ENCODE assay signal across 16 mouse cellular contexts in the genomic region with DNA sequence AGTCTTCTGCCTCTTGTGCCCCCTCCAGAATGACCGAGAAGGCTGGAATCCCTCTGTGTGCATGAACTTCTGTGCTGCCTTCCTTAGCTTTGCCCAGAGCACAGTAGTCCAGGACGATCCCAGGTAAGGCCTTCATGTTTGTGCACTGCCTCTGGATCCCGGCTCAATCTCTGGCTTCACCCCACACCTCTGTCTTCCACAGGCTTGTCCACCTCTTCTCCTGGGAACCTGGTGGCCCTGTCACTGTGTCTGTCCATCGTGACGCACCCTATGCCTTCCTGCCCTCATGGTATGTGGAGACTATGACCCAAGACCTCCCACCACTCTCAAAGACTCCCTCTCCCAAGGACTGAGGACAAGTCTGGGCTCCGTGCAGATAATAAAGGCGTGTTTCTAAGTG. TPM values are rescaled to one million over a fixed set of nuclear protein-coding genes. Genes with fewer than 3 reads are reported as not detected.
DNase-seq lines count a peak whose midpoint lies in the region; ATAC-seq and TF ChIP-seq lines count a peak whose summit lies in the region.
"Had no signal": no experiment of that assay in that cellular context is flagged by ENCODE, and none has a peak within 500 bp of the region (broad histone marks: within the 10 kb centered on the region; RNA-seq: fewer than 3 reads in every experiment).

No protein-coding gene starts in this region.

- no peak for ATAC-seq in forebrain, embryonic 15.5 days (replicated peaks)
- no peak for ATAC-seq in forebrain, embryonic 12.5 days (ENCODE audit: low FRiP score)
- no peak for ATAC-seq in kidney, embryonic 15.5 days (replicated peaks; ENCODE audit: low FRiP score)
- ATAC-seq in limb, embryonic 12.5 days (ENCODE audit: insufficient number of reproducible peaks, insufficient read depth, low FRiP score, low TSS enrichment, low read depth), result no peak
- ATAC-seq in intestine, embryonic 16.5 days, result no peak
- ATAC-seq: forebrain, embryonic 14.5 days had no signal

- peaks cover 52% of the 10 kb centered on the region for H3K36me3 ChIP-seq in forebrain, embryonic 15.5 days
- H3K36me3 ChIP-seq in forebrain, embryonic 12.5 days (replicated peaks), result peaks cover 56% of the 10 kb centered on the region
- H3K36me3 ChIP-seq in kidney, embryonic 15.5 days, result peaks cover 55% of the 10 kb centered on the region
- H3K36me3 ChIP-seq in E14TG2a.4 (ENCODE audit: insufficient read depth, low read length), result peaks cover 70% of the 10 kb centered on the region
- peaks cover 62% of the 10 kb centered on the region for H3K36me3 ChIP-seq in limb, embryonic 12.5 days
- H3K36me3 ChIP-seq in intestine, embryonic 16.5 days (ENCODE audit: control insufficient read depth, insufficient read depth, low read length), result peaks cover 20% of the 10 kb centered on the region; the same call in 1 of the 2 replicates

- 0 out of 2 replicates have a peak overlapping the region, but pooled peaks have one; percentile 1 for H3K4me3 ChIP-seq in forebrain, embryonic 15.5 days
- no peak overlapping the region; the same call in 1 of the 2 replicates for H3K4me3 ChIP-seq in forebrain, embryonic 12.5 days (replicated peaks)
- H3K4me3 ChIP-seq in kidney, embryonic 15.5 days (replicated peaks), result peak overlapping the region; percentile 12; the same call in 1 of the 2 replicates
- H3K4me3 ChIP-seq in E14TG2a.4 (replicated peaks; ENCODE audit: low read length), result peak overlapping the region; percentile 41
- peak overlapping the region; percentile 79; the same call in 1 of the 2 replicates for H3K4me3 ChIP-seq in limb, embryonic 12.5 days (replicated peaks)
- H3K4me3 ChIP-seq in intestine, embryonic 16.5 days (ENCODE audit: low read length), result no peak overlapping the region

- 89% methylated on average over 7 of the region's 7 CpGs for WGBS in forebrain, embryonic 15.5 days
- 92% methylated on average over 7 of the region's 7 CpGs for WGBS in forebrain, embryonic 12.5 days
- 88% methylated on average over 7 of the region's 7 CpGs for WGBS in kidney, embryonic 15.5 days
- WGBS in limb, embryonic 12.5 days, result 92% methylated on average over 7 of the region's 7 CpGs
- WGBS in intestine, embryonic 16.5 days, result 85% methylated on average over 7 of the region's 7 CpGs

- no peak overlapping the region for H3K27ac ChIP-seq in forebrain, embryonic 15.5 days (replicated peaks)
- no peak overlapping the region for H3K27ac ChIP-seq in forebrain, embryonic 12.5 days
- H3K27ac ChIP-seq in kidney, embryonic 15.5 days, result no peak overlapping the region
- H3K27ac ChIP-seq in limb, embryonic 12.5 days, result no peak overlapping the region
- no peak overlapping the region for H3K27ac ChIP-seq in intestine, embryonic 16.5 days (ENCODE audit: low read length)
- H3K27ac ChIP-seq: gastrocnemius, adult 2 months; hindbrain, embryonic 15.5 days had no signal

- H3K9ac ChIP-seq in forebrain, embryonic 15.5 days (replicated peaks), result no peak overlapping the region
- H3K9ac ChIP-seq in forebrain, embryonic 12.5 days, result no peak overlapping the region
- H3K9ac ChIP-seq in kidney, embryonic 15.5 days, result no peak overlapping the region
- no peak overlapping the region for H3K9ac ChIP-seq in limb, embryonic 12.5 days (replicated peaks)
- no peak overlapping the region for H3K9ac ChIP-seq in intestine, embryonic 16.5 days (ENCODE audit: low read depth, low read length)
- H3K9ac ChIP-seq: hindbrain, embryonic 15.5 days had no signal

- no peak for DNase-seq in kidney, postnatal 4 days
- no peak for DNase-seq in right cerebral cortex, postnatal 4 days
- DNase-seq: cerebellum, adult 11 months; cerebellum, postnatal 36 days; gastrocnemius, adult 2 months; kidney, adult 2 months; kidney, postnatal 36 days; thymus, postnatal 4 days had no signal

- no peaks in the 10 kb centered on the region for H3K27me3 ChIP-seq in forebrain, embryonic 15.5 days
- H3K27me3 ChIP-seq in forebrain, embryonic 12.5 days, result no peaks in the 10 kb centered on the region
- H3K27me3 ChIP-seq in kidney, embryonic 15.5 days, result no peaks in the 10 kb centered on the region
- no peaks in the 10 kb centered on the region for H3K27me3 ChIP-seq in E14TG2a.4 (ENCODE audit: insufficient read depth, low read length)
- no peaks in the 10 kb centered on the region for H3K27me3 ChIP-seq in limb, embryonic 12.5 days
- no peaks in the 10 kb centered on the region for H3K27me3 ChIP-seq in intestine, embryonic 16.5 days (replicated peaks; ENCODE audit: control insufficient read depth, insufficient read depth, low read length)
- H3K27me3 ChIP-seq: hindbrain, embryonic 15.5 days had no signal

- H3K9me3 ChIP-seq in forebrain, embryonic 15.5 days, result no peaks in the 10 kb centered on the region
- no peaks in the 10 kb centered on the region for H3K9me3 ChIP-seq in forebrain, embryonic 12.5 days
- H3K9me3 ChIP-seq in kidney, embryonic 15.5 days (replicated peaks), result no peaks in the 10 kb centered on the region
- H3K9me3 ChIP-seq in E14TG2a.4 (ENCODE audit: low read length), result no peaks in the 10 kb centered on the region
- H3K9me3 ChIP-seq in limb, embryonic 12.5 days, result no peaks in the 10 kb centered on the region
- H3K9me3 ChIP-seq in intestine, embryonic 16.5 days (ENCODE audit: control insufficient read depth, low read length), result no peaks in the 10 kb centered on the region
- H3K9me3 ChIP-seq: hindbrain, embryonic 15.5 days had no signal

- no peak for TF ChIP-seq CTCF in E14TG2a.4 (conservative IDR thresholded peaks at IDR 0.05; ENCODE audit: low read length)

- peaks cover 30% of the 10 kb centered on the region for H3K4me1 ChIP-seq in forebrain, embryonic 15.5 days
- peaks cover 28% of the 10 kb centered on the region for H3K4me1 ChIP-seq in forebrain, embryonic 12.5 days
- H3K4me1 ChIP-seq in kidney, embryonic 15.5 days, result peaks cover 25% of the 10 kb centered on the region
- H3K4me1 ChIP-seq in E14TG2a.4 (replicated peaks; ENCODE audit: low read depth, low read length), result peaks cover 45% of the 10 kb centered on the region
- peaks cover 28% of the 10 kb centered on the region for H3K4me1 ChIP-seq in limb, embryonic 12.5 days (replicated peaks)
- peaks cover 13% of the 10 kb centered on the region for H3K4me1 ChIP-seq in intestine, embryonic 16.5 days (ENCODE audit: control insufficient read depth, insufficient read depth, low read length)

- no peak overlapping the region for H3K4me2 ChIP-seq in forebrain, embryonic 15.5 days (replicated peaks)
- no peak overlapping the region for H3K4me2 ChIP-seq in forebrain, embryonic 12.5 days
- 0 out of 2 replicates have a peak overlapping the region, but pooled peaks have one; percentile 9 for H3K4me2 ChIP-seq in kidney, embryonic 15.5 days
- peak overlapping the region; percentile 99 for H3K4me2 ChIP-seq in limb, embryonic 12.5 days
- H3K4me2 ChIP-seq in intestine, embryonic 16.5 days (ENCODE audit: low read depth, low read length), result no peak overlapping the region

RNA-seq across cellular contexts. Expression of a gene that starts 2.0 kb away (rescaled TPM):
- 75.2 and 77.8 TPM in 2 replicates for polyA plus RNA-seq in forebrain, embryonic 15.5 days (2015; fragmentation: Nextera tagmentation; extraction: Ambion mirVana)
- polyA plus RNA-seq in forebrain, embryonic 12.5 days (2016; fragmentation: Nextera tagmentation; extraction: Ambion mirVana), result 72.9 and 77.6 TPM in 2 replicates
- 62.7 and 73.0 TPM in 2 replicates for polyA plus RNA-seq in kidney, embryonic 15.5 days (2015; fragmentation: Nextera tagmentation; extraction: Ambion mirVana)
- 70.8 and 81.7 TPM in 2 replicates for polyA plus RNA-seq in limb, embryonic 12.5 days (2016; fragmentation: Nextera tagmentation; extraction: Ambion mirVana)
- 53.6 and 59.0 TPM in 2 replicates for polyA plus RNA-seq in intestine, embryonic 16.5 days (2015; fragmentation: Nextera tagmentation; extraction: Ambion mirVana)

RNA-seq across cellular contexts. Expression of a gene that starts 2.0 kb away (rescaled TPM):
- polyA plus RNA-seq in forebrain, embryonic 15.5 days (2015; fragmentation: Nextera tagmentation; extraction: Ambion mirVana), result 39.8 and 43.0 TPM in 2 replicates
- polyA plus RNA-seq in forebrain, embryonic 12.5 days (2016; fragmentation: Nextera tagmentation; extraction: Ambion mirVana), result 28.6 and 32.7 TPM in 2 replicates
- polyA plus RNA-seq in kidney, embryonic 15.5 days (2015; fragmentation: Nextera tagmentation; extraction: Ambion mirVana), result 29.4 and 29.6 TPM in 2 replicates
- polyA plus RNA-seq in limb, embryonic 12.5 days (2016; fragmentation: Nextera tagmentation; extraction: Ambion mirVana), result 24.9 and 26.2 TPM in 2 replicates
- 24.0 and 26.5 TPM in 2 replicates for polyA plus RNA-seq in intestine, embryonic 16.5 days (2015; fragmentation: Nextera tagmentation; extraction: Ambion mirVana)

RNA-seq across cellular contexts. Expression of a gene that starts 11.2 kb away (rescaled TPM):
- polyA plus RNA-seq in forebrain, embryonic 15.5 days (2015; fragmentation: Nextera tagmentation; extraction: Ambion mirVana), result 59.6 and 59.7 TPM in 2 replicates
- polyA plus RNA-seq in forebrain, embryonic 12.5 days (2016; fragmentation: Nextera tagmentation; extraction: Ambion mirVana), result 61.8 and 64.8 TPM in 2 replicates
- polyA plus RNA-seq in kidney, embryonic 15.5 days (2015; fragmentation: Nextera tagmentation; extraction: Ambion mirVana), result 48.5 and 53.1 TPM in 2 replicates
- 58.3 and 65.7 TPM in 2 replicates for polyA plus RNA-seq in limb, embryonic 12.5 days (2016; fragmentation: Nextera tagmentation; extraction: Ambion mirVana)
- polyA plus RNA-seq in intestine, embryonic 16.5 days (2015; fragmentation: Nextera tagmentation; extraction: Ambion mirVana), result 39.2 and 44.9 TPM in 2 replicates

RNA-seq across cellular contexts. Expression of a gene that starts 11.4 kb away (rescaled TPM):
- 94.9 and 97.1 TPM in 2 replicates for polyA plus RNA-seq in forebrain, embryonic 15.5 days (2015; fragmentation: Nextera tagmentation; extraction: Ambion mirVana)
- polyA plus RNA-seq in forebrain, embryonic 12.5 days (2016; fragmentation: Nextera tagmentation; extraction: Ambion mirVana), result 124 and 133 TPM in 2 replicates
- polyA plus RNA-seq in kidney, embryonic 15.5 days (2015; fragmentation: Nextera tagmentation; extraction: Ambion mirVana), result 101 and 116 TPM in 2 replicates
- 125 and 134 TPM in 2 replicates for polyA plus RNA-seq in limb, embryonic 12.5 days (2016; fragmentation: Nextera tagmentation; extraction: Ambion mirVana)
- 104 TPM in 2 replicates for polyA plus RNA-seq in intestine, embryonic 16.5 days (2015; fragmentation: Nextera tagmentation; extraction: Ambion mirVana)

RNA-seq across cellular contexts. Expression of a gene that starts 23.5 kb away (rescaled TPM):
- 1.8 and 2.1 TPM in 2 replicates for polyA plus RNA-seq in forebrain, embryonic 15.5 days (2015; fragmentation: Nextera tagmentation; extraction: Ambion mirVana)
- polyA plus RNA-seq in forebrain, embryonic 12.5 days (2016; fragmentation: Nextera tagmentation; extraction: Ambion mirVana), result 2.9 and 3.6 TPM in 2 replicates
- 12.1 and 13.3 TPM in 2 replicates for polyA plus RNA-seq in kidney, embryonic 15.5 days (2015; fragmentation: Nextera tagmentation; extraction: Ambion mirVana)
- 1.4 and 3.0 TPM in 2 replicates for polyA plus RNA-seq in limb, embryonic 12.5 days (2016; fragmentation: Nextera tagmentation; extraction: Ambion mirVana)
- 95.8 and 107 TPM in 2 replicates for polyA plus RNA-seq in intestine, embryonic 16.5 days (2015; fragmentation: Nextera tagmentation; extraction: Ambion mirVana)

Comparison
In these comparisons a context has a peak if more than half of its experiments do, and no peak if none do; other contexts are left out.
1. H3K4me3 ChIP-seq: peak in forebrain, embryonic 15.5 days (single experiment), kidney, embryonic 15.5 days (single experiment), E14TG2a.4 (single experiment) and limb, embryonic 12.5 days (single experiment); none in forebrain, embryonic 12.5 days (single experiment) and intestine, embryonic 16.5 days (single experiment).
2. H3K4me2 ChIP-seq: peak in kidney, embryonic 15.5 days (single experiment) and limb, embryonic 12.5 days (single experiment); none in forebrain, embryonic 15.5 days (single experiment), forebrain, embryonic 12.5 days (single experiment) and intestine, embryonic 16.5 days (single experiment).